13 mouse cellular contexts compared by ENCODE assay signal in the genomic region with DNA sequence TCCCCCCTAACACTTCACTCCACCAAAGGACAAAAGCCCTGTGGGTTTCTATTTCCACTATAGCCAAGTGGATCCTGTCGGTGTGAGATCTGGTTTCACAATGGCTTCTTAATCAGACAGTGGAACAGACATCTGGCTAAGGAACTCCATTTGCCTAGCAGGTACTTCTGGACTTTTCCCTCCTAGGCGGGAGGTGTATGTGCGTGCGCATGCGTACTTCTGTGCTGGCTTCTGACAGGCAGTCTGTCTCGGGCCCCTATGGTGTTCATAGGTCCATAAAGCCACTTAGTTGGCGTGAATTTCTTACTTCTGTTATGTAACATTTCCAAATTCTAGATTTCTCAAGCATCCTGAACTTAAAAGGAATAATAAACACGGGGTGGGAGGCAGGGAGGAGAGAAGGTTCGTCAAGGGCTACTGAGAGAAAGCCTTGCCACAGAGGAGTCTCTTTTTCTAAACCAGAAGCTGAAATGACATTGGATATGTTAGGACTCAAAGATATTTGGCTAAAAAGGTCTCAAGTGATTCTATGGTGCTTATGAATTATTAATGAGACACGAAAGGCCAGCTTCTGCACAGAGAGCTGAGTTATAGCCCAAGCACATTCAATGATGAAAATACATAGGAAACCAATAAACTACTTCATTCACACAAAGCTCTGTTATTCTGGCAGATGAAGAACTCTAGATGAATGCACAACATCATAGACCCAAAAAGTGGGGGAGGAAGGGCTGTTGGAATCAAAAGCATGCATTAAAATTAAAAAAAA.
DNase-seq lines count a peak whose midpoint lies in the region; ATAC-seq lines count a peak whose summit lies in the region.
"Had no signal": no experiment of that assay in that cellular context is flagged by ENCODE, and none has a peak within 500 bp of the region (broad histone marks: within the 10 kb centered on the region; RNA-seq: fewer than 3 reads in every experiment).

No protein-coding gene starts in this region.

- WGBS in neural tube, embryonic 11.5 days = 70% methylated on average over 10 of the region's 10 CpGs
- WGBS in hindbrain, embryonic 14.5 days = 59% methylated on average over 10 of the region's 10 CpGs
- 56% methylated on average over 10 of the region's 10 CpGs for WGBS in limb, embryonic 15.5 days
- 57% methylated on average over 10 of the region's 10 CpGs for WGBS in neural tube, embryonic 15.5 days

- peaks cover 8% of the 10 kb centered on the region; the same call in 1 of the 2 replicates for H3K4me1 ChIP-seq in neural tube, embryonic 11.5 days (ENCODE audit: control insufficient read depth, insufficient read depth, low read length)
- peaks cover 18% of the 10 kb centered on the region for H3K4me1 ChIP-seq in hindbrain, embryonic 14.5 days (replicated peaks; ENCODE audit: control insufficient read depth, insufficient read depth, low read length)
- H3K4me1 ChIP-seq in limb, embryonic 15.5 days = peaks cover 28% of the 10 kb centered on the region
- peaks cover 16% of the 10 kb centered on the region for H3K4me1 ChIP-seq in neural tube, embryonic 15.5 days

- no peaks in the 10 kb centered on the region for H3K9me3 ChIP-seq in neural tube, embryonic 11.5 days (ENCODE audit: control insufficient read depth, low read length)
- no peaks in the 10 kb centered on the region for H3K9me3 ChIP-seq in hindbrain, embryonic 14.5 days (ENCODE audit: control insufficient read depth, low read length)
- H3K9me3 ChIP-seq in limb, embryonic 15.5 days = no peaks in the 10 kb centered on the region
- no peaks in the 10 kb centered on the region for H3K9me3 ChIP-seq in neural tube, embryonic 15.5 days (replicated peaks)

- ATAC-seq in neural tube, embryonic 11.5 days (ENCODE audit: insufficient read depth, low FRiP score, low TSS enrichment) = 0 out of 2 replicates have a peak, but pooled peaks have one; percentile 20
- ATAC-seq in hindbrain, embryonic 14.5 days (ENCODE audit: low FRiP score) = no peak
- ATAC-seq in limb, embryonic 15.5 days (ENCODE audit: insufficient number of reproducible peaks, low FRiP score, low TSS enrichment, low read depth) = no peak
- no peak for ATAC-seq in neural tube, embryonic 15.5 days (ENCODE audit: low FRiP score)

- H3K27ac ChIP-seq in neural tube, embryonic 11.5 days (ENCODE audit: low read depth, low read length) = no peak overlapping the region
- peak overlapping the region; percentile 52 for H3K27ac ChIP-seq in hindbrain, embryonic 14.5 days
- peak overlapping the region; percentile 59 for H3K27ac ChIP-seq in limb, embryonic 15.5 days
- peak overlapping the region; percentile 58 for H3K27ac ChIP-seq in neural tube, embryonic 15.5 days (replicated peaks)
- H3K27ac ChIP-seq: heart, adult 2 months had no signal

- no peak for DNase-seq in neural tube, embryonic 11.5 days (ENCODE audit: low spot score)
- DNase-seq in neural tube, embryonic 10.5 days (ENCODE audit: extremely low spot score, low spot score) = no peak
- DNase-seq in hindbrain, embryonic 14.5 days (ENCODE audit: low spot score) = no peak
- DNase-seq in heart, postnatal 4 days = no peak
- no peak for DNase-seq in gastrocnemius, postnatal 25 days
- DNase-seq in spleen, postnatal 14 days (ENCODE audit: low spot score in 2 of 2) = no peak
- DNase-seq: adrenal gland, adult 8-10 months; heart, adult 2 months; heart, postnatal 14 days; right cerebral cortex, adult 18-20 months; thymus, adult 2 months had no signal

- H3K27me3 ChIP-seq in neural tube, embryonic 11.5 days (ENCODE audit: control insufficient read depth, insufficient read depth, low read length) = no peaks in the 10 kb centered on the region
- no peaks in the 10 kb centered on the region for H3K27me3 ChIP-seq in hindbrain, embryonic 14.5 days (ENCODE audit: control insufficient read depth, insufficient read depth, low read length)
- no peaks in the 10 kb centered on the region for H3K27me3 ChIP-seq in limb, embryonic 15.5 days
- H3K27me3 ChIP-seq in neural tube, embryonic 15.5 days (replicated peaks) = no peaks in the 10 kb centered on the region

- no peak overlapping the region for H3K4me3 ChIP-seq in neural tube, embryonic 11.5 days (ENCODE audit: low read depth, low read length)
- no peak overlapping the region for H3K4me3 ChIP-seq in hindbrain, embryonic 14.5 days (replicated peaks; ENCODE audit: low read length)
- no peak overlapping the region for H3K4me3 ChIP-seq in limb, embryonic 15.5 days
- H3K4me3 ChIP-seq in neural tube, embryonic 15.5 days (replicated peaks) = no peak overlapping the region
- H3K4me3 ChIP-seq: heart, adult 2 months had no signal

- H3K9ac ChIP-seq in neural tube, embryonic 11.5 days (ENCODE audit: low read length) = no peak overlapping the region
- no peak overlapping the region for H3K9ac ChIP-seq in hindbrain, embryonic 14.5 days
- no peak overlapping the region for H3K9ac ChIP-seq in limb, embryonic 15.5 days
- H3K9ac ChIP-seq in neural tube, embryonic 15.5 days (replicated peaks) = no peak overlapping the region

- no peaks in the 10 kb centered on the region for H3K36me3 ChIP-seq in neural tube, embryonic 11.5 days (ENCODE audit: control insufficient read depth, insufficient read depth, low read length)
- no peaks in the 10 kb centered on the region; the same call in 1 of the 2 replicates for H3K36me3 ChIP-seq in hindbrain, embryonic 14.5 days (replicated peaks; ENCODE audit: control insufficient read depth, insufficient read depth)
- H3K36me3 ChIP-seq in limb, embryonic 15.5 days = 0 out of 2 replicates have a peak, but pooled peaks cover 3% of the 10 kb centered on the region
- H3K36me3 ChIP-seq in neural tube, embryonic 15.5 days = peaks cover 8% of the 10 kb centered on the region

- H3K4me2 ChIP-seq in neural tube, embryonic 11.5 days (ENCODE audit: low read depth) = no peak overlapping the region
- H3K4me2 ChIP-seq in hindbrain, embryonic 14.5 days (replicated peaks) = no peak overlapping the region
- H3K4me2 ChIP-seq in limb, embryonic 15.5 days = no peak overlapping the region
- no peak overlapping the region for H3K4me2 ChIP-seq in neural tube, embryonic 15.5 days
